ENCODE assay signal across 10 mouse cellular contexts in genomic region chr3:90294651-90295050, GRCm38 (mm10). TPM values are rescaled to one million over a fixed set of nuclear protein-coding genes. Genes with fewer than 3 reads are reported as not detected.
DNase-seq lines count a peak whose midpoint lies in the region; ATAC-seq and TF ChIP-seq lines count a peak whose summit lies in the region.
"Had no signal": no experiment of that assay in that cellular context is flagged by ENCODE, and none has a peak within 500 bp of the region (broad histone marks: within the 10 kb centered on the region; RNA-seq: fewer than 3 reads in every experiment).

No protein-coding gene starts in this region.

- no peak for TF ChIP-seq CTCF in heart, postnatal 0 days (IDR thresholded peaks at IDR 0.05; ENCODE audit: low read depth)
- no peak for TF ChIP-seq CTCF in cortical plate, adult 2 months (IDR thresholded peaks at IDR 0.05; ENCODE audit: extremely low read depth, insufficient read depth, low read length)

- no peaks in the 10 kb centered on the region; the same call in 1 of the 2 replicates for H3K36me3 ChIP-seq in heart, postnatal 0 days (replicated peaks; ENCODE audit: control insufficient read depth, insufficient read depth, low read length)
- no peaks in the 10 kb centered on the region for H3K36me3 ChIP-seq in hindbrain, embryonic 15.5 days
- H3K36me3 ChIP-seq in midbrain, embryonic 12.5 days: no peaks in the 10 kb centered on the region

- H3K27me3 ChIP-seq in heart, postnatal 0 days (ENCODE audit: control insufficient read depth, insufficient read depth, low read length): no peaks in the 10 kb centered on the region
- H3K27me3 ChIP-seq in hindbrain, embryonic 15.5 days: no peaks in the 10 kb centered on the region
- H3K27me3 ChIP-seq in midbrain, embryonic 12.5 days: no peaks in the 10 kb centered on the region

- peaks cover 25% of the 10 kb centered on the region for H3K4me1 ChIP-seq in heart, postnatal 0 days (ENCODE audit: control insufficient read depth, insufficient read depth)
- peaks cover 2% of the 10 kb centered on the region; the same call in 1 of the 2 replicates for H3K4me1 ChIP-seq in cortical plate, adult 2 months (ENCODE audit: control insufficient read depth, insufficient read depth, low read length)
- H3K4me1 ChIP-seq in hindbrain, embryonic 15.5 days (replicated peaks): peaks cover 29% of the 10 kb centered on the region
- peaks cover 12% of the 10 kb centered on the region for H3K4me1 ChIP-seq in midbrain, embryonic 12.5 days

- peak overlapping the region; percentile 78 for H3K4me2 ChIP-seq in heart, postnatal 0 days (ENCODE audit: low read depth, low read length)
- H3K4me2 ChIP-seq in hindbrain, embryonic 15.5 days: peak overlapping the region; percentile 83
- H3K4me2 ChIP-seq in midbrain, embryonic 12.5 days (replicated peaks): peak overlapping the region; percentile 92

- WGBS in heart, postnatal 0 days: 45% methylated on average over 2 of the region's 2 CpGs
- 79% methylated on average over 2 of the region's 2 CpGs for WGBS in hindbrain, embryonic 15.5 days
- 78% methylated on average over 2 of the region's 2 CpGs for WGBS in midbrain, embryonic 12.5 days

- no peak for TF ChIP-seq POLR2A in cortical plate, adult 2 months (IDR thresholded peaks at IDR 0.05; ENCODE audit: extremely low read depth, insufficient read depth, low read length)

- H3K4me3 ChIP-seq in heart, postnatal 0 days (ENCODE audit: low read depth, low read length): peak overlapping the region; percentile 96
- peak overlapping the region; percentile 67; the same call in 1 of the 2 replicates for H3K4me3 ChIP-seq in cortical plate, adult 2 months (ENCODE audit: insufficient read depth, low read length)
- peak overlapping the region; percentile 66 for H3K4me3 ChIP-seq in hindbrain, embryonic 15.5 days
- peak overlapping the region; percentile 91 for H3K4me3 ChIP-seq in midbrain, embryonic 12.5 days

- no peak for TF ChIP-seq EP300 in heart, postnatal 0 days (IDR thresholded peaks at IDR 0.05; ENCODE audit: low read depth)

- no peak for DNase-seq in heart, postnatal 0 days (ENCODE audit: low spot score)
- no peak for DNase-seq in heart, adult 9 months (ENCODE audit: low spot score in 2 of 2)
- DNase-seq in urinary bladder, postnatal 36 days (ENCODE audit: low spot score in 2 of 2): no peak
- no peak for DNase-seq in gastrocnemius, postnatal 4 days (ENCODE audit: low spot score in 2 of 2)
- DNase-seq: cerebellum, adult 11 months had no signal

- no peaks in the 10 kb centered on the region for H3K9me3 ChIP-seq in heart, postnatal 0 days (replicated peaks; ENCODE audit: control insufficient read depth, low read length)
- H3K9me3 ChIP-seq in hindbrain, embryonic 15.5 days: no peaks in the 10 kb centered on the region
- no peaks in the 10 kb centered on the region for H3K9me3 ChIP-seq in midbrain, embryonic 12.5 days
- H3K9me3 ChIP-seq: G1E had no signal

- H3K27ac ChIP-seq in heart, postnatal 0 days (ENCODE audit: low read depth): no peak overlapping the region; the same call in 1 of the 2 replicates
- H3K27ac ChIP-seq in cortical plate, adult 2 months (ENCODE audit: insufficient read depth, low read length): no peak overlapping the region
- no peak overlapping the region for H3K27ac ChIP-seq in hindbrain, embryonic 15.5 days (replicated peaks)
- no peak overlapping the region for H3K27ac ChIP-seq in midbrain, embryonic 12.5 days (replicated peaks)

- H3K9ac ChIP-seq in heart, postnatal 0 days (replicated peaks; ENCODE audit: low read depth, low read length): peak overlapping the region; percentile 97; the same call in 1 of the 2 replicates
- H3K9ac ChIP-seq in hindbrain, embryonic 15.5 days: peak overlapping the region; percentile 95; the same call in 1 of the 2 replicates
- peak overlapping the region; percentile 93 for H3K9ac ChIP-seq in midbrain, embryonic 12.5 days (replicated peaks)

- ATAC-seq in heart, postnatal 0 days (ENCODE audit: insufficient read depth, low read depth): no peak
- no peak for ATAC-seq in hindbrain, embryonic 15.5 days (ENCODE audit: low FRiP score, low read depth)
- ATAC-seq in midbrain, embryonic 12.5 days (ENCODE audit: low FRiP score, low read depth): no peak
- ATAC-seq in megakaryocyte progenitor cell, adult 5-6 weeks (replicated peaks; ENCODE audit: poor library complexity): no peak

RNA-seq across cellular contexts. Expression of gene Gatad2b, which starts 1.7 kb away (rescaled TPM):
- total RNA-seq in heart, postnatal 0 days (2014; rRNA removed; ENCODE audit: low replicate concordance): 14.1 and 25.3 TPM in 2 replicates
- polyA plus RNA-seq in heart, postnatal 0 days (2015; fragmentation: Nextera tagmentation; extraction: Ambion mirVana): 5.8 and 6.4 TPM in 2 replicates
- polyA plus RNA-seq in cortical plate, adult 2 months (2012; rRNA removed): 33.2 and 35.4 TPM in 2 replicates
- 11.1 and 13.1 TPM in 2 replicates for polyA plus RNA-seq in hindbrain, embryonic 15.5 days (2015; fragmentation: Nextera tagmentation; extraction: Ambion mirVana)
- 15.5 and 15.9 TPM in 2 replicates for polyA plus RNA-seq in midbrain, embryonic 12.5 days (2016; fragmentation: Nextera tagmentation; extraction: Ambion mirVana)
- total RNA-seq in megakaryocyte progenitor cell, adult 5-6 weeks (2015): 87.0 and 96.0 TPM in 2 replicates
- 17.7 and 22.7 TPM in 2 replicates for total RNA-seq in megakaryocyte progenitor cell, adult 5-6 weeks (2017)
- 10 to 100 TPM; 63.6 to 67.4 TPM for total RNA-seq in gastrocnemius, postnatal 4 days (2021)

RNA-seq across cellular contexts. Expression of gene Dennd4b, which starts 29.7 kb away (rescaled TPM):
- total RNA-seq in heart, postnatal 0 days (2014; rRNA removed; ENCODE audit: low replicate concordance): 18.4 and 32.6 TPM in 2 replicates
- polyA plus RNA-seq in heart, postnatal 0 days (2015; fragmentation: Nextera tagmentation; extraction: Ambion mirVana): 3.4 and 4.6 TPM in 2 replicates
- polyA plus RNA-seq in cortical plate, adult 2 months (2012; rRNA removed): 40.4 and 47.3 TPM in 2 replicates
- 7.7 and 8.8 TPM in 2 replicates for polyA plus RNA-seq in hindbrain, embryonic 15.5 days (2015; fragmentation: Nextera tagmentation; extraction: Ambion mirVana)
- polyA plus RNA-seq in midbrain, embryonic 12.5 days (2016; fragmentation: Nextera tagmentation; extraction: Ambion mirVana): 6.6 and 6.9 TPM in 2 replicates
- 16.5 and 21.9 TPM in 2 replicates for total RNA-seq in megakaryocyte progenitor cell, adult 5-6 weeks (2015)
- total RNA-seq in megakaryocyte progenitor cell, adult 5-6 weeks (2017): 8.9 and 10.4 TPM in 2 replicates
- 10 to 100 TPM; 26.1 to 27.2 TPM for total RNA-seq in gastrocnemius, postnatal 4 days (2021)

RNA-seq across cellular contexts. Expression of gene Crtc2, which starts 40.7 kb away (rescaled TPM):
- total RNA-seq in heart, postnatal 0 days (2014; rRNA removed; ENCODE audit: low replicate concordance): 11.6 and 17.8 TPM in 2 replicates
- polyA plus RNA-seq in heart, postnatal 0 days (2015; fragmentation: Nextera tagmentation; extraction: Ambion mirVana): 6.3 and 7.2 TPM in 2 replicates
- 45.7 and 48.8 TPM in 2 replicates for polyA plus RNA-seq in cortical plate, adult 2 months (2012; rRNA removed)
- 21.9 and 25.6 TPM in 2 replicates for polyA plus RNA-seq in hindbrain, embryonic 15.5 days (2015; fragmentation: Nextera tagmentation; extraction: Ambion mirVana)
- 21.5 and 21.7 TPM in 2 replicates for polyA plus RNA-seq in midbrain, embryonic 12.5 days (2016; fragmentation: Nextera tagmentation; extraction: Ambion mirVana)
- 30.9 and 32.5 TPM in 2 replicates for total RNA-seq in megakaryocyte progenitor cell, adult 5-6 weeks (2015)
- total RNA-seq in megakaryocyte progenitor cell, adult 5-6 weeks (2017): 10.2 and 18.2 TPM in 2 replicates
- total RNA-seq in gastrocnemius, postnatal 4 days (2021): 10 to 100 TPM; 20.9 to 24.1 TPM

RNA-seq across cellular contexts. Expression of gene Slc39a1, which starts 46.7 kb away (rescaled TPM):
- total RNA-seq in heart, postnatal 0 days (2014; rRNA removed; ENCODE audit: low replicate concordance): 157 and 158 TPM in 2 replicates
- 93.3 and 95.5 TPM in 2 replicates for polyA plus RNA-seq in heart, postnatal 0 days (2015; fragmentation: Nextera tagmentation; extraction: Ambion mirVana)
- polyA plus RNA-seq in cortical plate, adult 2 months (2012; rRNA removed): 32.4 and 34.5 TPM in 2 replicates
- 52.1 and 53.1 TPM in 2 replicates for polyA plus RNA-seq in hindbrain, embryonic 15.5 days (2015; fragmentation: Nextera tagmentation; extraction: Ambion mirVana)
- polyA plus RNA-seq in midbrain, embryonic 12.5 days (2016; fragmentation: Nextera tagmentation; extraction: Ambion mirVana): 50.5 and 55.1 TPM in 2 replicates
- total RNA-seq in megakaryocyte progenitor cell, adult 5-6 weeks (2015): 15.6 and 19.5 TPM in 2 replicates
- total RNA-seq in megakaryocyte progenitor cell, adult 5-6 weeks (2017): 31.4 and 41.2 TPM in 2 replicates
- total RNA-seq in gastrocnemius, postnatal 4 days (2021): 10 to 100 TPM; 81.1 to 84.6 TPM

RNA-seq across cellular contexts. Expression of gene Creb3l4, which starts 51.3 kb away (rescaled TPM):
- 2.4 TPM in 1 of 2 replicates, not detected in the other for total RNA-seq in heart, postnatal 0 days (2014; rRNA removed; ENCODE audit: low replicate concordance)
- polyA plus RNA-seq in heart, postnatal 0 days (2015; fragmentation: Nextera tagmentation; extraction: Ambion mirVana): 1.2 TPM in 2 replicates
- 0.27 and 0.49 TPM in 2 replicates for polyA plus RNA-seq in cortical plate, adult 2 months (2012; rRNA removed)
- polyA plus RNA-seq in hindbrain, embryonic 15.5 days (2015; fragmentation: Nextera tagmentation; extraction: Ambion mirVana): 2.2 and 3.1 TPM in 2 replicates
- polyA plus RNA-seq in midbrain, embryonic 12.5 days (2016; fragmentation: Nextera tagmentation; extraction: Ambion mirVana): 3.8 and 3.9 TPM in 2 replicates
- 0.39 TPM in 1 of 2 replicates, not detected in the other for total RNA-seq in megakaryocyte progenitor cell, adult 5-6 weeks (2015)
- total RNA-seq in megakaryocyte progenitor cell, adult 5-6 weeks (2017): not detected in 2 replicates
- total RNA-seq in gastrocnemius, postnatal 4 days (2021): under 1 TPM; 0.18 to 0.25 TPM
- polyA plus RNA-seq: G1E had no signal
